Mouse (Mus musculus) intestine, embryonic 14.5 days (tissue): Measurements from ENCODE around the gene Irf5. TPM values are rescaled to one million over a fixed set of nuclear protein-coding genes. Genes with fewer than 3 reads are reported as not detected.
A peak's percentile ranks its signal among the peaks of the same experiment; 100 is the strongest.

Source experiments
- ATAC-seq: fragments of 200-750 bp; cut with Nextera tagmentation; replicated peaks from 2 replicates; pipeline ENCODE4 v1.8.0; 2017; ENCODE audit warnings: low read depth, moderate number of reproducible peaks, moderate TSS enrichment, moderate library complexity; ENCODE audit not compliant: low FRiP score, low TSS enrichment
- DNase-seq: peaks from one replicate; pipeline ENCODE4 v3.0.0-alpha.2; 2018; ENCODE audit warnings: low spot score
- H3K27ac ChIP-seq: fragments of 300-500 bp; sonication (generic); 2 replicates; pipeline ENCODE4 v1.5.1; 2014; ENCODE audit warnings: low read depth, mild to moderate bottlenecking, control low read depth
- H3K27me3 ChIP-seq: fragments of 300-500 bp; sonication (generic); replicated peaks from 2 replicates; pipeline ENCODE4 v1.6.1; 2014; ENCODE audit warnings: low read length, control low read depth; ENCODE audit not compliant: control insufficient read depth, insufficient read depth
- H3K36me3 ChIP-seq: fragments of 300-500 bp; sonication (generic); 2 replicates; pipeline ENCODE4 v1.6.1; 2014; ENCODE audit warnings: low read length, control low read depth; ENCODE audit not compliant: control insufficient read depth, insufficient read depth
- H3K4me1 ChIP-seq: fragments of 300-500 bp; sonication (generic); replicated peaks from 2 replicates; pipeline ENCODE4 v1.6.1; 2014; ENCODE audit warnings: low read length, control low read depth, mixed read lengths; ENCODE audit not compliant: control insufficient read depth, insufficient read depth
- H3K4me2 ChIP-seq: fragments of 300-500 bp; sonication (generic); 2 replicates; pipeline ENCODE4 v1.6.1; 2014; ENCODE audit warnings: low read length
- H3K4me3 ChIP-seq: fragments of 300-500 bp; sonication (generic); 2 replicates; pipeline ENCODE4 v1.5.1; 2014; ENCODE audit warnings: low read depth, low read length, control low read depth, mixed read lengths
- H3K9ac ChIP-seq: fragments of 300-500 bp; sonication (generic); 2 replicates; pipeline ENCODE4 v1.6.1; 2014; ENCODE audit warnings: mild to moderate bottlenecking, low read length
- H3K9me3 ChIP-seq: fragments of 300-500 bp; sonication (generic); 2 replicates; pipeline ENCODE4 v1.6.1; 2016; ENCODE audit warnings: low read length, control low read depth; ENCODE audit not compliant: control insufficient read depth
- WGBS: fragments of 180-500 bp; shearing (Covaris S2); extraction: QIAGEN DNeasy Blood & Tissue Kit; methylation state at CpG from one replicate; pipeline ENCODE4 v1.1.7; 2014; 5-methylcytosine and 5-hydroxymethylcytosine counted together
- polyA plus RNA-seq: library from polyadenylated mRNA; unstranded; fragments of >200 nt; fragmentation: Nextera tagmentation; extraction: Ambion mirVana; gene quantifications from 2 replicates; pipeline ENCODE4 v1.2.1, GENCODE M21; 2014

Gene Irf5
- polyA plus RNA-seq: 6.9 and 7.7 TPM in 2 replicates

- H3K4me1 ChIP-seq: peaks cover 43% of the 10 kb centered on the region
- WGBS: 1% methylated on average over 85 of the region's 96 CpGs
These were observed at the start of gene Irf5 for GRCm38 (mm10) chr6:29526281-29527251. Irf5 (plus strand) TSS chr6:29526625.

GRCm38 (mm10) chr6:29482691-29483090, 43.7 kb upstream of the Irf5 start:
- WGBS: 95% methylated on average over 13 of the region's 13 CpGs
- no peak for ATAC-seq
- H3K27me3 ChIP-seq: no peaks in the 10 kb centered on the region
- H3K9me3 ChIP-seq: no peaks in the 10 kb centered on the region
- no peak overlapping the region for H3K4me3 ChIP-seq
- H3K4me1 ChIP-seq: no peaks in the 10 kb centered on the region
- H3K4me2 ChIP-seq: no peak overlapping the region
- no peak for DNase-seq
- H3K9ac ChIP-seq: no peak overlapping the region
- H3K36me3 ChIP-seq: peaks cover 3% of the 10 kb centered on the region; the same call in 1 of the 2 replicates
- no peak overlapping the region for H3K27ac ChIP-seq

More at GRCm38 (mm10) chr6:29526281-29527251, at the start of gene Irf5:
- peak within 1 kb of the TSS; percentile 55 for H3K4me3 ChIP-seq
- DNase-seq (peak; percentile 82), ATAC-seq (peak; percentile 72)
- no peak within 1 kb of the TSS for H3K27ac ChIP-seq
- H3K36me3 ChIP-seq: no peaks in the 10 kb centered on the region
- H3K4me2 ChIP-seq: peak within 1 kb of the TSS; percentile 85
- no peaks in the 10 kb centered on the region for H3K9me3 ChIP-seq
- H3K27me3 ChIP-seq: peaks cover 28% of the 10 kb centered on the region
- peak within 1 kb of the TSS; percentile 39 for H3K9ac ChIP-seq

GRCm38 (mm10) chr6:29484716-29485559, 41.5 kb upstream of the Irf5 start:
- no peak overlapping the region for H3K9ac ChIP-seq
- no peak overlapping the region for H3K27ac ChIP-seq
- no peaks in the 10 kb centered on the region for H3K4me1 ChIP-seq
- no peaks in the 10 kb centered on the region for H3K9me3 ChIP-seq
- 10% methylated on average over 26 of the region's 26 CpGs for WGBS
- peak overlapping the region; percentile 66 for H3K4me2 ChIP-seq
- peak; percentile 64; the same call in 1 of the 2 replicates for ATAC-seq
- DNase-seq: peak; percentile 95
- peak overlapping the region; percentile 32 for H3K4me3 ChIP-seq
- H3K27me3 ChIP-seq: no peaks in the 10 kb centered on the region
- peaks cover 8% of the 10 kb centered on the region for H3K36me3 ChIP-seq

GRCm38 (mm10) chr6:29485951-29486350, 40.5 kb upstream of the Irf5 start:
- no peak overlapping the region for H3K4me3 ChIP-seq
- no peaks in the 10 kb centered on the region for H3K4me1 ChIP-seq
- H3K4me2 ChIP-seq: no peak overlapping the region
- no peak overlapping the region for H3K9ac ChIP-seq
- peaks cover 18% of the 10 kb centered on the region for H3K36me3 ChIP-seq
- 35% methylated on average over 2 of the region's 2 CpGs for WGBS
- ATAC-seq: no peak
- no peak for DNase-seq
- H3K9me3 ChIP-seq: no peaks in the 10 kb centered on the region
- H3K27me3 ChIP-seq: no peaks in the 10 kb centered on the region
- H3K27ac ChIP-seq: no peak overlapping the region

GRCm38 (mm10) chr6:29494101-29494500, 32.3 kb upstream of the Irf5 start:
- Histone ChIP-seq H3K27me3 (no peaks in the 10 kb centered on the region), H3K4me3 (no peak overlapping the region), H3K9me3 (no peaks in the 10 kb centered on the region), H3K36me3 (peaks cover 42% of the 10 kb centered on the region), H3K9ac (no peak overlapping the region), H3K27ac (no peak overlapping the region), H3K4me1 (no peaks in the 10 kb centered on the region), H3K4me2 (no peak overlapping the region)
- no peak for DNase-seq
- WGBS: 78% methylated on average over 4 of the region's 4 CpGs
- ATAC-seq: no peak

GRCm38 (mm10) chr6:29496270-29496669, 30.2 kb upstream of the Irf5 start:
- H3K4me2 ChIP-seq: no peak overlapping the region
- no peaks in the 10 kb centered on the region for H3K9me3 ChIP-seq
- DNase-seq (no peak), ATAC-seq (no peak)
- no peak overlapping the region for H3K4me3 ChIP-seq
- H3K4me1 ChIP-seq: no peaks in the 10 kb centered on the region
- no peak overlapping the region for H3K27ac ChIP-seq
- no peak overlapping the region for H3K9ac ChIP-seq
- H3K27me3 ChIP-seq: no peaks in the 10 kb centered on the region
- H3K36me3 ChIP-seq: peaks cover 36% of the 10 kb centered on the region
- 33% methylated on average over 24 of the region's 25 CpGs for WGBS

- Histone ChIP-seq H3K4me3 (no peak overlapping the region), H3K4me2 (no peak overlapping the region), H3K27ac (no peak overlapping the region), H3K36me3 (peaks cover 39% of the 10 kb centered on the region), H3K27me3 (no peaks in the 10 kb centered on the region), H3K9ac (no peak overlapping the region), H3K9me3 (no peaks in the 10 kb centered on the region), H3K4me1 (no peaks in the 10 kb centered on the region)
- WGBS: 36% methylated on average over 2 of the region's 2 CpGs
- no peak for ATAC-seq
- DNase-seq: no peak
These were observed 28.6 kb upstream of the Irf5 start for GRCm38 (mm10) chr6:29497791-29498190.

- H3K36me3 ChIP-seq: peaks cover 43% of the 10 kb centered on the region
- ATAC-seq (no peak), DNase-seq (no peak)
- 85% methylated on average over 7 of the region's 7 CpGs for WGBS
- no peak overlapping the region for H3K4me2 ChIP-seq
- H3K4me1 ChIP-seq: no peaks in the 10 kb centered on the region; the same call in 1 of the 2 replicates
- H3K9me3 ChIP-seq: no peaks in the 10 kb centered on the region
- no peak overlapping the region for H3K9ac ChIP-seq
- H3K4me3 ChIP-seq: no peak overlapping the region
- H3K27me3 ChIP-seq: no peaks in the 10 kb centered on the region
- no peak overlapping the region for H3K27ac ChIP-seq
These were observed 26.2 kb upstream of the Irf5 start for GRCm38 (mm10) chr6:29500177-29500576.
